Mouse (Mus musculus): ENCODE measurements around the gene Slc25a12.

Slc25a12 gene

GRCm38 (mm10) chr2:71350181-71350580 lies 17.4 kb downstream of the Slc25a12 start:
- DNase-seq (ENCODE audit: low read depth, low spot score), result no peak

- no peak for DNase-seq (ENCODE audit: low read depth, low spot score)
Measured at GRCm38 (mm10) chr2:71349511-71349910, 18.0 kb downstream of the Slc25a12 start.

- DNase-seq (ENCODE audit: low read depth, low spot score), result no peak
Measured at GRCm38 (mm10) chr2:71347732-71348490, 19.6 kb downstream of the Slc25a12 start.

GRCm38 (mm10) chr2:71347160-71347559 lies 20.4 kb downstream of the Slc25a12 start:
- no peak for DNase-seq (ENCODE audit: low read depth, low spot score)

GRCm38 (mm10) chr2:71343884-71344640 lies 23.5 kb downstream of the Slc25a12 start:
- peak; percentile 33 for DNase-seq (ENCODE audit: low read depth, low spot score)

GRCm38 (mm10) chr2:71340126-71340525 lies 27.4 kb downstream of the Slc25a12 start:
- no peak for DNase-seq (ENCODE audit: low read depth, low spot score)

GRCm38 (mm10) chr2:71338145-71338796 lies 29.3 kb downstream of the Slc25a12 start:
- DNase-seq (ENCODE audit: low read depth, low spot score), result no peak

- no peak for DNase-seq (ENCODE audit: low read depth, low spot score)
Measured at GRCm38 (mm10) chr2:71336631-71337030, 30.9 kb downstream of the Slc25a12 start.

GRCm38 (mm10) chr2:71336209-71336608 lies 31.3 kb downstream of the Slc25a12 start:
- no peak for DNase-seq (ENCODE audit: low read depth, low spot score)

GRCm38 (mm10) chr2:71333986-71334822 lies 33.3 kb downstream of the Slc25a12 start:
- DNase-seq (ENCODE audit: low read depth, low spot score), result no peak

- DNase-seq (ENCODE audit: low read depth, low spot score), result no peak
Measured at GRCm38 (mm10) chr2:71329761-71330160, 37.8 kb downstream of the Slc25a12 start.

- no peak for DNase-seq (ENCODE audit: low read depth, low spot score)
Measured at GRCm38 (mm10) chr2:71328391-71329160, 39.0 kb downstream of the Slc25a12 start.

- DNase-seq (ENCODE audit: low read depth, low spot score), result no peak
Measured at GRCm38 (mm10) chr2:71327715-71328114, 39.8 kb downstream of the Slc25a12 start.

GRCm38 (mm10) chr2:71326766-71327464 lies 40.6 kb downstream of the Slc25a12 start:
- DNase-seq (ENCODE audit: low read depth, low spot score), result peak; percentile 6

- DNase-seq (ENCODE audit: low read depth, low spot score), result no peak
Measured at GRCm38 (mm10) chr2:71323886-71324285, 43.7 kb downstream of the Slc25a12 start.

GRCm38 (mm10) chr2:71321486-71321885 lies 46.1 kb downstream of the Slc25a12 start:
- no peak for DNase-seq (ENCODE audit: low read depth, low spot score)

- no peak for DNase-seq (ENCODE audit: low read depth, low spot score)
Measured at GRCm38 (mm10) chr2:71316116-71316789, 51.3 kb downstream of the Slc25a12 start.

- no peak for DNase-seq (ENCODE audit: low read depth, low spot score)
Measured at GRCm38 (mm10) chr2:71315022-71315421, 52.5 kb downstream of the Slc25a12 start.

GRCm38 (mm10) chr2:71314080-71314479 lies 53.5 kb downstream of the Slc25a12 start:
- no peak for DNase-seq (ENCODE audit: low read depth, low spot score)
